Mouse (Mus musculus) limb, embryonic 11.5 days (tissue): Measurements from ENCODE around the gene Mpv17l2. TPM values are rescaled to one million over a fixed set of nuclear protein-coding genes. Genes with fewer than 3 reads are reported as not detected.

Source experiments
- microRNA-seq: library from miRNA; unstranded; fragments of <30 nt; microRNA quantifications from one replicate; pipeline ENCODE4, GENCODE M21; 2016
- polyA plus RNA-seq: library from polyadenylated mRNA; unstranded; fragments of >200 nt; fragmentation: Nextera tagmentation; extraction: Ambion mirVana; gene quantifications from 2 replicates; pipeline ENCODE4 v1.2.1, GENCODE M21; 2014

Mpv17l2 gene
- polyA plus RNA-seq, 1 experiment from 2014 or later: 23.1 TPM

Small RNA genes lying within 50 kb of the gene (microRNA-seq; reads per million reads assigned to microRNA genes)
- not detected for gene Mir7240

Other genes starting within 250 kb of the Mpv17l2 start
- gene Fkbp8, start 233.2 kb downstream of the Mpv17l2 start, polyA plus RNA-seq: 221 and 233 TPM in 2 replicates
- gene Kxd1, start 233.0 kb downstream of the Mpv17l2 start, polyA plus RNA-seq: 47.0 and 47.6 TPM in 2 replicates
- gene Ell, start 221.5 kb downstream of the Mpv17l2 start, polyA plus RNA-seq: 19.5 and 20.1 TPM in 2 replicates
- 100 and 114 TPM in 2 replicates for gene Isyna1, start 166.6 kb downstream of the Mpv17l2 start, polyA plus RNA-seq
- gene Ssbp4, start 152.1 kb downstream of the Mpv17l2 start, polyA plus RNA-seq: 167 and 177 TPM in 2 replicates
- gene Lrrc25, start 144.8 kb downstream of the Mpv17l2 start, polyA plus RNA-seq: 0.57 TPM in 2 replicates
- gene Gdf15, start 128.5 kb downstream of the Mpv17l2 start, polyA plus RNA-seq: 0.15 TPM in 1 of 2 replicates, not detected in the other
- 48.9 and 59.4 TPM in 2 replicates for gene Pgpep1, start 100.6 kb downstream of the Mpv17l2 start, polyA plus RNA-seq
- 356 and 388 TPM in 2 replicates for gene Lsm4, start 87.7 kb downstream of the Mpv17l2 start, polyA plus RNA-seq
- 104 and 109 TPM in 2 replicates for gene Jund, start 62.0 kb downstream of the Mpv17l2 start, polyA plus RNA-seq
- not detected in 2 replicates for gene Iqcn, start 57.5 kb downstream of the Mpv17l2 start, polyA plus RNA-seq
- gene Gm3336, start 42.4 kb downstream of the Mpv17l2 start, polyA plus RNA-seq: not detected in 2 replicates
- 0.08 and 0.13 TPM in 2 replicates for gene Pde4c, start 37.2 kb downstream of the Mpv17l2 start, polyA plus RNA-seq
- 11.6 and 12.3 TPM in 2 replicates for gene Rab3a, start 6.3 kb downstream of the Mpv17l2 start, polyA plus RNA-seq
- gene Pik3r2, start 15.8 kb upstream of the Mpv17l2 start, polyA plus RNA-seq: 46.9 and 48.3 TPM in 2 replicates
- 11.7 and 14.6 TPM in 2 replicates for gene Mast3, start 44.1 kb upstream of the Mpv17l2 start, polyA plus RNA-seq
- gene Il12rb1, start 47.5 kb upstream of the Mpv17l2 start, polyA plus RNA-seq: not detected in 2 replicates
- gene Arrdc2, start 78.8 kb upstream of the Mpv17l2 start, polyA plus RNA-seq: 4.9 and 5.1 TPM in 2 replicates
- 3.8 and 3.9 TPM in 2 replicates for gene Kcnn1, start 102.3 kb upstream of the Mpv17l2 start, polyA plus RNA-seq
- gene Ccdc124, start 113.0 kb upstream of the Mpv17l2 start, polyA plus RNA-seq: 154 and 161 TPM in 2 replicates
- gene Slc5a5, start 131.8 kb upstream of the Mpv17l2 start, polyA plus RNA-seq: 0.09 and 0.34 TPM in 2 replicates
- 3,769 and 3,846 TPM in 2 replicates for gene Rpl18a, start 136.5 kb upstream of the Mpv17l2 start, polyA plus RNA-seq
- 42.3 and 44.8 TPM in 2 replicates for gene Map1s, start 145.0 kb upstream of the Mpv17l2 start, polyA plus RNA-seq